Mouse (Mus musculus) c-Kit-positive CD71-negative TER-119-negative erythroid progenitor cells, embryonic 14.5 days (primary cell): ENCODE results near the gene Rhebl1.

Experiments
- DNase-seq: peaks from one replicate; pipeline ENCODE4 v3.0.0-alpha.2; 2013; ENCODE audit warnings: low read depth

The Rhebl1 gene

DNA sequence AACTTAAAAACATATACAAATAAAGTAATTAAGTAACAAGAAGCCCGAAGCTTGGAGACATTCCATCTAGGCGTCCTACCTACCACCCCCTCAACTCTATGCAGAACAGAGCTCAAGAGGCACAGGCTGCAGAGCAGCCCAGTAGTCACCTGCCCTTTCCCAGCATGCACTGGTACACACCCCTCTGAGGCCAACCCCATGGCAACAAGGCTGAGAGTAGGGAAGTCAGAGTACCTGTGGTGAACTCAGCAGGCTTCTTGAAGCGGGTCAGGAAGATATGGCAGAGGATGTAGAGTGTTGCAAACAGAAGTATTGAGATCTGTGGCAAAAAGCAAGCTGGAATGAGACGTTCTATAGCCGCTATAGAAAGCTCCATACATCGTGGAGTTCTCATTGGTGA is 20.6 kb upstream of the Rhebl1 start:
- DNase-seq: no peak

DNA sequence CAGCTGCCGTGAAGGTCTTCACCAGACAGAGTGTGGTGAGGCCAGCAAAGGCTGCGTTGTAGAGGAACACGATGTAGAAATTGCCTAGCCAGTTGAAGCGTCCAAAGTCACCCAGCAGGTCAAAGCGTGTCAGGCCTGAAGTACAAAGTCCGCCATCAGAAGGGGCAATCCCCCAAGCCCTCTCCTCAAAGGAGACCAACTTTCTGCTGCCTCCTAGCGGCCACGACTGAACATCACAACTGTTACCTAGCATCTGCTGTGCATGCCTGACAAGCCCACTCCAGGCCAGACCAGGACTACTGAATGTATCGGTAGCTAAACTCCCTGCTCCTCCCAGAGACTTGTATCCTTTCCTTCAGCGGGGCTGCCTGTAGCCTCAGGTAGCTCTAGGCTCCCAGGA is 10.4 kb upstream of the Rhebl1 start:
- DNase-seq: no peak

DNA sequence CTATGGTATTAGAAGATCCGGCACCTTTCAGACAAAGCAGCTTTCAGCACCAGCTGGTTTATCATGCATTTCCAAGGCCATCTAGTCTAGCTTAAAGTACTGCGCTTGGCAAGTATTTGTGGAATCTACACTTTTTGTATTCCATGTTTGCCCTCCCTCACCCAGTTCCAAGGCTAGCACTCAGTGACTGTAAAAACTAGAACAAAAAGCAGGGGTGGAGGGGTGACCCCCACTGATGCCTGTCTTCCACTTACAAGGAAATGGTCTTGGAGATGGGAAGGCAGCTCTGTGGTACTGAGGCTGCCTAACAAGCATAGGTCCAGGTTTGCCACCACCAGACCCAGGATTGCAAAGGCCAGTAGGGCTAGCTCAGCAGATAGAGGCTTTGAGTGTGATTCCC is 8.3 kb upstream of the Rhebl1 start:
- no peak for DNase-seq

DNA sequence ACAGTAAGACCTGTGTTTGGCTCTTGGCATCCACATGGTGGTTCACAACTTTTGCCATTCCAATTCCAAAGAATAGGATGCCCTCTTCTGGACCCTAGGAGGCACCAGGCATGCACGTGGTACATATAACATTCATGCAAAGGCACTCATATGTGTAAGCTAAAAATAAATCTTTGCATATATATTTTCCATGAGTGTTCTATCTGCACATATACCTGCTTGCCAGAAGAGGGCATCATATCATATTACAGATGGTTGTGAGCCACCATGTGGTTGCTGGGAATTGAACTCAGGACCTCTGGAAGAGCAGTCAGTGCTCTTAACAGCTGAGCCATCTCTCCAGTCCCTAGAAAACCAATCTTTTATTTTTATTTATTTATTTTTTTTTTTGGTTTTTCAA is 7.2 kb upstream of the Rhebl1 start:
- DNase-seq: no peak

DNA sequence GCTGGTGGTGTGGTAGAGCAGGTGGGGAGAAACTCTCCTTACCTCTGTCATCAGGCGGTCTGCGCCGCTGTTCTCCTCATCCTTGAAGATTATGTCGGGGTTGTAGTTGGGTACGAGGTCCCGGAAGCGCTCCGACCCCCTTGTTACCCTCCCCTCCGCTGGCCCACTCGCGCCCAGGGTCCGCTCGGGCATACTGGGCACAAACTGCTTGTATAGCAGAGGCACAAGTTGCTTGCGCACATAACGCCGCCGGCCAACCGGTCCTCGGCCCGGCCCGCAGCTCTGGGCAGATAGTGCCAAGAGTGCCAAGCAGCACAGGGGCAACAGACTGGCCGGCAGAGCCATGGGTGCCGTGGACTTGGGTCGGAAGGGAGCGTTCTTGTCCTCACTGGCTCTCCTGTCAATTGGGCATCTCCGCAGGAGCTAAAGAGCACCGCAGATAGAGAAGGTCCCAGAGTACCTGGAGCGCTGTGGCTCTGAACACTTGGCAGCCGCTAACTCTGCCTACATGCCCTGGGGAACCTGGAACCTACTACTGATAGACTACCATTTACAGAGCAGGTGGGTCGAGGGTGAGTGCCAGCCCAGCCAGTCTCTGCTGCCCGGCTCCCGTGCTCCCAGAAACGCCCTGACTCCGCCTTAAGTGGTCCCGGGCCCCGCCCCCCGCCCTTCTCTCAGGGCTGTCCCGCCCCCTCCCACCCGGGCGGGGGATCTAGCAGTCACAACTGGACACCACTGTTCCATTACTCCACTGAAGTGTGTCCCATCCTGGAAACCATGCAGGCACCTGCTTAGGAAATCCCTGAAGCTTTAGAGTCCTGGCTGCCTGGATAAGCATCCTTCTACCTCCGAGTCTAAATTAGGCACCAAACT is 3.8 kb upstream of the Rhebl1 start, which contains the start of gene Dhh:
Gene Dhh, minus strand, starts transcription at position 613 of the 873 bp plus-strand sequence.
- no peak for DNase-seq

DNA sequence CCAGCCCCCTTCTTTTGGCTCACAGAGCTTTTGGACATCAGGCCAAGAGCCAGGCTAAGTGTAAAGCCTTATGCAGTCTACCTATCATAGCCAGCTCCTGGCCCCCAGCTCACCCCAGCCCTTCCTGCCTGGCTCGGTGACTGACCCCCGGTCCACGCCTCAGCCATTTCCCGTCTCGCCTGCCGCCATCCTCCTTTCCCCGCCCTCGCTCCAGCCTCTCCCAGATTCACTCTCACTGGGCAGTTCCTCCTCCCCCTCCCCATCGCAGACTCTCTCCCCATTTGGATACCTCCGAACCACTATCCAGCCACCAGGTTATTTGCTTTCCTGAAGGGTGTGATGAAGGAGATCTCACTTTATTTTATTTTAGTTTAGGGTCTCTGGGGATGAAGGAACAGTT is 3.2 kb upstream of the Rhebl1 start:
- DNase-seq: no peak

DNA sequence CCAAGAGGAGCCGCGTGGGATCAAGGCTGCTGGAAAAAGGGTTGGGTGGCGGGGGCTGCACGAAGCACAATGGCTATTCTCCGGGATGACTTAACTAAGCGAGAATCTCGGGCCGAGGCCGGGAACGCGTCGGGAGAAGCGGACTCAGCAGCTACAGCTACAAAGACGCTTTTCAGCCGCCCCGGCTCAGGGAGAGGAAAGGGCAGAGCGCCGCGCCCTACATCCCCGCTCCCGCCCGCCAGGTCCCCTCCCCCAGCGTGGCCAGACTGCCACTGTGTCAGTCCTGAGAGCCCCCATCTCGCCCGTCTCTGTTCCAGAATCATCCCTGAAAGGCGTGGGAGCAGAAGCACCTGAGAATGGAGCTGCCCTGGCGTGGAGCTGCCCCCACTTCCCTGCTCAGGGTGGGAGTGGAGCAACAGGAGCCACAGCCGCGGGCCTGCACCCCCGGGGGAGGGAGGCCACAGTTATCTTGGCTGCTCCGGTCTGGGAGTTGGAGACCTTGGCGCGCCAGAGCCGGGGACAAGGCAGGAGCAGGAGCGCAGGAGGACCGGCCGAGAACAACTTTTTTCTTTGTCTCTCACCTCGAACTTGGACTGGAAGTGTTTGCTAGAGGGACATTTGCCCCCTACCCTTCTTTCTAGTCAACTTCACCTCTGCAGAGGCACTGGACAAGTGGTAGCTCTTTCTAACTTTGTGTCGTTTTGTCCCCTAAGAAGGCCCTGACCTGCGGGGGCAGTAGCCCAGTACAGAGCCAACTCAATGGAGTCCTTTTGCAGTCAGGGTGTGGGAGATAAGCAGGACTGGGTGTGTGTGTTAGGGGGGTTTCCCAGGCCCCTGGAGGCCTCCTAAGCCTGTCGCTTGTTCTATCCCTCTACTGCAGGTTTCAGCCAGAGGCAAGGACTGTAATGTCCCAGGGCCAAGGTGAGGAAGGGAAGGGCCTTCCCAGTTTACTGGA is 1.6 kb upstream of the Rhebl1 start:
- DNase-seq: no peak

DNA sequence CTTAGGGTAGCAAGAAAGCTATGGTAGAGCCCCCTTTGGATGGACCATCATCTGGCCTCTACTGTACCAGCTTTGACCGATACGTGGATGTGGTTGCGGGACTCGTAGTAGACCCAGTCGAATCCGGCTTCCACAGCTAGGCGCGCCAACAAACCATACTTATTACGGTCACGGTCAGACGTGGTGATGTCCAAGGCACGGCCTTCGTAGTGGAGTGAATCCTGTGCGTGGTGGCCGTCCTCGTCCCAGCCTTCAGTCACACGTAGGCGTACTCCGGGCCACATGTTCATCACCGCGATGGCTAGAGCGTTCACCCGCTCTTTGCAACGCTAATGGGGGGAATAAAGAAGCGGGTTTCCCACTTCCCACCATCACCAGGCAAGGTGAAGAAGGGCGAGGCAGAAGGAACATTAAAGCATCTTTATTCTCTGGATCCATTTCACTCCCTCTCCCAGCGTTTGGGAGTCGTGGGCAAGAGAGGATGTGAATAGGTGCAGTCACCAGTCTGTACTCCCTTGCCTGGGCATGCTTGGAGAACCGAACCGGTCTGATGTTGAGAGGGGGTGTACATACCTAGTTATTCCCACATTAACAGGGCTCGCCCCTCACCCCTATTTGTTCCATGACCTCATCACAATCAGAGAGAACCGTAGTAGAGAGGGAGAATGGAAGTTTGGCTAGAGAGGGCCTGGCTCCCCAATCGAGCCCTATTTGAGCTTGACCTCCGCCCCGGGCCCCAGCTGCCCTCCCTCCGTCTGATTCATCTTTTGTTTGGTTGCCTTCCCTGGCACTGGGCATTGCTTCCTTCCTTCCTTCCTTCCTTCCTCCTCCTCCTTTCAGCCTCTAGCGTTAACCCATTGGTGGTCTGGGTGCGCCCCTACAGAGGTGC is 650 bp upstream of the Rhebl1 start:
- DNase-seq: no peak

DNA sequence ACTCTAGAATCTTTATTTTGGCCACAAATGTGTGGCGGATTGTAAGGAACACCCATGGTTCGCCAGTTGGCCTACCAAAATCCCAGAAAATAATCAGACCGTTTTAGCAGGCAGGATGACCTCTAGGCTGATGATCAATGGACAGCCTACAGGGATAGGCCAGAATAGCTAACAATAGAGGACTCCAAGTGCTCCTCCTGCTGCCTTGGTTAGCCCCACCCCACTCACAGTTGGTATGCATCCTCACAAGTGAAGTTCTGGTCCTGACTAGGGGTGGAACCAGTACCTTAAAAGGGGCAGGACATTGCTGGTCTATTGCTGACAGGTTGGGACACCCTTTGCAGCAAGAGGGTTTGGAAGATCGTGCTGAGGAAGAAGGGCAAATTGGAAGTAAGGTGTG is 1.3 kb downstream of the Rhebl1 start:
- no peak for DNase-seq

DNA sequence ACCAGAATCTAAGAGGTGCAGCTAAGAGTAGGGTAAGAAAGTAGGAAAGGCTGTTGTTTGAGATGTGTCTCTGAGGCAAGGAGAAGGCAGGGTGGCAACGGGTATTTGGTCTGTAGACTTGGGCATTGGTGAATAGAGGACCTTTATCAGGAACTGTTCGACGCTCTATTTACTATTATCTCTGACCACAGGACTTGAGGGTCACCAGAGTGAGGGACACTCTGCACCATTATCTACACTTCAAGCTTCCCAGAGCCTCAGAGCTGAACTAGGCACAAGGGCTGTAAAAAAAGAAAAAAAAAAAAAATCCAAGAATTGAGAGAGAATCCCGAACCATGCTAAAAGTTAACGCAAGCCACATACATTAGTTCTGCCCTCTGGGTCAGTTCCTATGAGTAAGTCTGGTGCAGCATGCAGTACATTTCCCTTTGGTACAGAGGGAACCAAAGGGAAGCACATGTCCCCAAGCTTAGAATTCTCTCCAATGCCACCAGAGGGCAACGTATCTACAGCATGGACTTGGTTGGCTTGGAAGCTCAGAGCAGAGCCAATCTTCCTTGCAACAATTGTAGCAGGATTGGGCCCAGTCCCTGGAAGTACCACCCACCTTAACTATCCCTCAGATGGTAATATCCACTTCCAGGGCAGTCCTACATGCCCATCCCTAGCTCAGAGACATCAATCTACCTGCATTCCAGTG is 2.3 kb downstream of the Rhebl1 start:
- peak; percentile 63 for DNase-seq

DNA sequence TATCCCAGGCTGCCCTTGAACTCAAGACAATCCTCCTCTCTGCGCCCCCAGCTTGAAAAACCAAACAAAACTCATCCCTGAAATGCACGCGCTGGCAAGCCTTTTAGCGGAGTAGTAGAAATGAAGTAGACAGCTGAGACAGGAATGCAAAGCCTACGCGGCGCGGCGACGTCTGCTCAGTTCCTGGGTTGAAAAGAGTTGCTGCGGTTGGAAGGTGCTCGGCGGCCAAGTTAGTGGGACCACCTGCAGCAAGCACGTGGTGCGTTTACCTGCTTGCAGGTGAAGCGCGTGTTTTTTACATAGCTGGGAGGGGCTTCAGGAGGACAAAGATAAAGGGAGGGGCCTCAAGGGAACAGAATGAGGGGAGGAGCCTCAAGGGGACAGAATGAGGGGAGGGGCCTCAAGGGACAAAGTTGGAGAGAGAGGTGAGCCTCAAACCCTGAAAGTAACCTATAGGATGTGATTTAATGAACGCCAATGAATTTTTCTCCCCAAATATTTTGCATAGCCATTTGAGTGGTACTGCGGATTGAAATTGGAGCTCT is 3.1 kb downstream of the Rhebl1 start:
- no peak for DNase-seq

DNA sequence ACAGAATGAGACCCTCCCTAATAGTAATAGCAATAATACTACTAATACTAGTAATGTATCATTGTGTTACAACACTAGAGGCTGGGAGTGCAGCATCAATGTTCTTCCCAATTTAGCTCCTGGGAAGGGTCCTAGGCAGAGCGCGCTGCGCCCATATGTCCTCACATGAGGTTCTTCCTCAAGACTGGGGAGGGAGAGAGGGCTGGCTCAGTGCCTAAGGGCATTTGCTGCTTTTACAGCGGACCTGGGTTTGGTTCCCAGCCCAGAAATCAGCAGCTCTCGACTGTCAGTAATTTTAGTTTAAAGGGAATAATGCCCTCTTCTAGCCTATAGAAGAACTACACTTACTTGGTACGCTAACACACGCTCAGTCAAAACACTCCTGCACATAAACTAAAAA is 6.8 kb downstream of the Rhebl1 start:
- no peak for DNase-seq

DNA sequence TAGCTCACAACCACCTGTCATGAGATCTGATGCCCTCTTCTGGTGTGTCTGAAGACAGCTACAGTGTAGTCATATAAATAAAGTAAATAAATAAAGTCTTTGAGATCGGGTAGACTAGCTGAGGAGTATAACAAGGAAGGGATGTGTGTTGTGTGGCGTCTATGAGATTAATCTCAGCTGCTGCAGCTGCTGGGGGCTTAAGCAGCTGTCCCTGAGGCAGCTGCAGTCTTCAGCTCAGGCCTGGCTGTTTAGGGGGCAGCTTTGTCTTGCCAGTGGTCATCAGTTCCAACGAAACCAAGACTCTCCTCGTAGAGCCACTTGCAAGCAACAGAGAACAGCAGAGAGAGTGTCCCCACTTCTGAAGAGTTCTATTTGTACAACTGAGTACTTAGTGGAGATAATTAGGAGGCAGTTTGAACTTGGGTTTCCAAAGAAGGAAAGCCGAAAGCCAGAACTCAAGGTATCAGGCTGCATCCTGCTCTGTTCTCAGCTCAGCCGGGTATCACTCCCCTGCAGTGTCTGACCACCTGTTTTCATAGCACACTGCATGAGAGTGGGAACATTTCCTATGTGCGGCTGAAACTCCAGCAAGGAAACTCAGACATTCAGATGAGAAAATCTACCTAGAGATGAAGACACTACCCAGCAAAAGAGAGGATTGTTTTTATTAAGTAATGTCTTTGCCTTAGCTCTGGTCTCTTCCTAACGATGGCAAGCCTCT is 7.5 kb downstream of the Rhebl1 start:
- no peak for DNase-seq

DNA sequence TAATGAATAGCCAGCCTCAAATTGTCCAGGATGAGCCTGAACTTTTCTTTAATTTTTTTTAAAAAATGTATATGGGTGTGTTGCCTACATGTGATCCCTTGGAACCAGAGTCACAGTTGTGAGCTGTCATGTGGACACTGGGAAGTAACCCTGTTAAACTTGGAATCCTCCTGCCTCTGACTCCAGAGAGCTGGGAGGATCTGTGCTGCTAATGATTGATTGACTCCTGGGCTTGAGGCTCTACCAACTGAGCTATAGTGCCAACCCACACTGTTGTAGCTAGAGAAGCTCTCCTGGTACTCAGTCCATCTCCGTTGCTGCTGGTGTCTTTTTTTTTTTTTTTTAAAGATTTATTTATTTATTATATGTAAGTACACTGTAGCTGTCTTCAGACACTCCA is 10.2 kb downstream of the Rhebl1 start:
- no peak for DNase-seq

DNA sequence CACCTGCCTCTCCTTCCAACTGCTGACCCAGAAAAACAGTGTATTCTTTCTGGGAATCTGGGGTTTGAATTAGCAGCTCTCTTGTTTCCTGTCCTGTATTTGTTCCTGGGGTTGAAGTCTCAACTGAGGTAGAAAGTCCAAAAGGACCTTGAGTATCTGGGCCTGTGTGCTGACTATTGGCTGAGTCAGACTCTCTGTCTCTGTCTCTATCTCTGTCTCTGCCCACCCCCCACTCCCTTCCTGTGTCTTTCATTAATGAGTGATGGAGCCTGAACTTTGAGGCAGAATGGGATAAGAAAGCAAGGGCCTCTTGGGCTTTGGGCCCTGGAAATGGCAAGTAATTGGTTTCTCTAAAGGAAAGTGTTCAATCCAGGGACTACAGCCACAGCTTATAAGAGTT is 10.7 kb downstream of the Rhebl1 start:
- DNase-seq: no peak

DNA sequence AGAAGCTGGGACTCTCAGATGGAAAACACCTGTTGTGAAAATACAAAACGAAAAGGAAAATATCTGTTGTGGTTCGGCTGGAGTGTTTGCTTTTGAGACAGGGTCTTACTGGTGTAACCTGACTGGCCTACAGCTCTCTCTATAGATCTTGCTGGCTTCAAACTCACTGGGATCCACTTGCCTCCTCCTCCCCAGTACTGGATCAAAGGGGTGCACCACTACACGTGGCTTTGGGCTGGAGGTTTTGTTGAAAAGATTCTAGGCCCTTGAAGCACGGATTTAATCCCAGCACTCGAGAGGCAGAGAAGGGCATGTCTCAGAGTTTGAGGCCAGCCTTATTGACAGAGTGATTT is 12.7 kb downstream of the Rhebl1 start:
- no peak for DNase-seq

DNA sequence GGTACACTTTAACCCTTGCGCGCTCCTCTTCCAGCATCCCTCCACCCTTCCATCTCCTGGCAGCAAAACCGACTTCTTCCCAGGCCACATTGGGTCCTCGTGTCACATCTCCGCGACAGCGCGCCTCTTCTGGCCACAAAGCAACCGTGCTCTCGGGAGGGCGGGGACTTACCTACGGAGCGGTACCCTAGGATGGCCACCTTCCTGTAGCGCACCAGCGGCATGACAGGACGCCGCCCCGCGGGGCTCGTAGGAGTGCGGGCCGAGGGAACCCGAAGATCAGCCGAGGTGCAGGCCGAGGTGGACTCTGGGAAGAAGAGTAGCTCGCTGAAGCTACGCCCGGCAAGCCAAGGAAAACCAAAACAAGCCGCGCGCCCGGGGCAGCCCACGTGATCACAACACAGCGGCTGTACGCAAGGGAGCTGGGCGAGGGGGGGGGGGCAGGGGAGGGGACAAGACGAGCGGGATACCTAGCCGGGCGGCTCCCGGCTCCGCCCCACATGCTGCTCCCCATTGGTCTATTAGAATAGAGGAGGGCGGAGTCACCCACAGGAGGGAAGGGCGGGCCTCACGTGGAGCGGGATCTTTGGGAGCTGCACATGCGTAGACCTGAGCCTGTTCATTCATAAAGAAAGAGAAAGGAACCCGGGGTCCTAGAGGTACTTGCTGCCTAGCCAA is 13.2 kb downstream of the Rhebl1 start:
- peak; percentile 93 for DNase-seq

DNA sequence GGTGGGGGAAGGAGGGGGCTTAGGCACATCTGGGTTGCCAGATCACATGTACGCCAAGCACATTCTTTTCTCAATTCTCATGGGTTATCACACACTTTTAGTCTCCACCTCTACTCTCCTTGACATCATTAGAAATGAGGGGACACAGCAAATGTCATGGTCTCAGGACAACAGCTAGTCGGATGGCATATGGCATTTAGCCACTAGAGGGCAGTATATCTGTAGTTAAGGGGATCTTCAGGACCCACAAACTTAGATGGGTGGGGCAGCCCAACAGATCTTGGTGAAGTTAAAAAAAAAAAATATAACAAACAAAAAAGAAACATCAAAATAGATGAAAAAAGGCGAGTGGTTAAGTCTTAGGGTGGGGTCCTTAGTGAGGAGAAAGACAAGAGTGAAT is 17.0 kb downstream of the Rhebl1 start:
- DNase-seq: peak; percentile 72

DNA sequence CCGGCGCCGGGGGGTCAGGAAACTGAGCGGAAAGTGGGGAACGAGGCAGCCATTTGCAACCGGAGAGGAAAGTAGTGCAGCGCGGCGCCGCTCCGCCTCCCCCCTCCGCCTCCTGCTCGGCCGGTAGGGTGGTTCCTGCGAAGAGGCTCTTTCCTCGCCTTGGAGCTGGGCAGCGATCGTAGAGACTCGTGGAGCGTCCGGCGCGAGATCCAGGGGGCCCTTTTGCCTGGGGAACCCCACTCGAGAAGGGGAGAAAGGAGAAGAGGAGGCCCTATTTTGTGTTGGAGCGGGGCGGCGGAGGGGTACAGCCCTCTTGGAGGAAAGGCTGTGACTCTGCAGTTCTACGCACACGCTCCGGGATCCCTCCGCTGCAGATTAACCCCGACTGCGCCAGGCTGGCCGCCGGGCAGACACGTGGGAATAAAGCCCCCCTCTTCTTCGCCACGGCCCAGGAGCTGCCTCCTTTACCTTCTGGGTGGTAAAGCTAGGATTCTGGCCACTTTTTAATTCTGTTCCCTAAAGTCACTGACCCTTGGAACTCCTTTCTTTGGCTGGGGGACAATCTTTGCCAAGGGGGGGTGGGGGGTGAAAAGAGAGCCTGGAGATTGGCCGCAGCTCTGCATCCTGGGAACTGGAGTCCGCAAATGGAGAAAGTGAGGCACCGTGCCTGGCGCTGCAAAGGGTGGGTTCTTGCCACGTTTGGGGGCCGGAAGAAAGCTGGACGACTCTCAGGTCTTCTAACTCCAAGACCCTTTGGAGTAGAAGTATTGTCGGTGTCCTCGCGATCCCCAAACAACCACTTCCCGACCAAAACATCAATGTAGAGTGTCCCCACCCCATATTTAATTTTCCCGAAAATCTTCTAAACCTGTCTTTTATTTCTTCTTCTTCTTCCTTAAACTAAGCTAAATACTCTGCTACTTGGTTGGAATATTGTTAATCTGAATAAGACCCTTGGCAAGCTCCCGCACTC is 22.1 kb downstream of the Rhebl1 start:
- peak; percentile 84 for DNase-seq
